Mouse (Mus musculus): Measurements from ENCODE around the gene Ccdc191. TPM values are rescaled to one million over a fixed set of nuclear protein-coding genes. Genes with fewer than 3 reads are reported as not detected.

Gene Ccdc191
- total RNA-seq, 2 experiments from 2014 or later: 5.1 to 5.3 TPM

GRCm38 (mm10) chr16:43894501-43894900 is 4.9 kb downstream of the Ccdc191 start:
- TF ChIP-seq CTCF (IDR thresholded peaks at IDR 0.05): no peak
- H3K27ac ChIP-seq: peak overlapping the region; percentile 28; the same call in 1 of the 2 replicates
- no peak for DNase-seq (ENCODE audit: extremely low spot score in 1 of 2, low spot score in 2 of 2)
- no peak overlapping the region for H3K4me3 ChIP-seq
- intact Hi-C loops (cut with DNase I): loop anchor here (2.0 to 5.0 kb wide), 2 partner anchors 24 to 83 kb away; partner anchors contain the start of gene Zdhhc23

- no peak for TF ChIP-seq CTCF (IDR thresholded peaks at IDR 0.05)
- Histone ChIP-seq H3K4me3 (no peak overlapping the region), H3K27ac (no peak overlapping the region)
- intact Hi-C loops (cut with DNase I): no loop called here
- DNase-seq (ENCODE audit: extremely low spot score in 1 of 2, low spot score in 2 of 2): no peak
Measured at GRCm38 (mm10) chr16:43900138-43900537, 10.5 kb downstream of the Ccdc191 start.

- no peak for TF ChIP-seq CTCF (IDR thresholded peaks at IDR 0.05)
- intact Hi-C loops (cut with DNase I): no loop called here
- Histone ChIP-seq H3K27ac (no peak overlapping the region), H3K4me3 (no peak overlapping the region)
- DNase-seq (ENCODE audit: extremely low spot score in 1 of 2, low spot score in 2 of 2): no peak
Measured at GRCm38 (mm10) chr16:43900571-43900970, 11.0 kb downstream of the Ccdc191 start.

- DNase-seq (ENCODE audit: extremely low spot score in 1 of 2, low spot score in 2 of 2): no peak
- intact Hi-C loops (cut with DNase I): no loop called here
- no peak overlapping the region for H3K27ac ChIP-seq
- H3K4me3 ChIP-seq: no peak overlapping the region
- peak; percentile 28 for TF ChIP-seq CTCF (IDR thresholded peaks at IDR 0.05)
Measured at GRCm38 (mm10) chr16:43908881-43909280, 19.3 kb downstream of the Ccdc191 start.

- H3K27ac ChIP-seq: no peak overlapping the region
- no peak overlapping the region for H3K4me3 ChIP-seq
- no peak for DNase-seq (ENCODE audit: extremely low spot score in 1 of 2, low spot score in 2 of 2)
- intact Hi-C loops (cut with DNase I): loop anchor here (2.0 kb wide), 1 partner anchor 24 kb away; no protein-coding TSS in a partner anchor
- TF ChIP-seq CTCF (IDR thresholded peaks at IDR 0.05): no peak
Measured at GRCm38 (mm10) chr16:43918867-43919266, 29.3 kb downstream of the Ccdc191 start.

- Histone ChIP-seq H3K27ac (no peak overlapping the region), H3K4me3 (no peak overlapping the region)
- TF ChIP-seq CTCF (IDR thresholded peaks at IDR 0.05): no peak
- intact Hi-C loops (cut with DNase I): no loop called here
- no peak for DNase-seq (ENCODE audit: extremely low spot score in 1 of 2, low spot score in 2 of 2)
Measured at GRCm38 (mm10) chr16:43922024-43922423, 32.4 kb downstream of the Ccdc191 start.

GRCm38 (mm10) chr16:43922630-43923029 is 33.0 kb downstream of the Ccdc191 start:
- no peak for TF ChIP-seq CTCF (IDR thresholded peaks at IDR 0.05)
- no peak for DNase-seq (ENCODE audit: extremely low spot score in 1 of 2, low spot score in 2 of 2)
- H3K4me3 ChIP-seq: no peak overlapping the region
- H3K27ac ChIP-seq: no peak overlapping the region
- intact Hi-C loops (cut with DNase I): no loop called here

GRCm38 (mm10) chr16:43925001-43925558 is 35.5 kb downstream of the Ccdc191 start:
- DNase-seq (ENCODE audit: extremely low spot score in 1 of 2, low spot score in 2 of 2): no peak
- no peak overlapping the region for H3K27ac ChIP-seq
- no peak for TF ChIP-seq CTCF (IDR thresholded peaks at IDR 0.05)
- intact Hi-C loops (cut with DNase I): no loop called here
- no peak overlapping the region for H3K4me3 ChIP-seq

GRCm38 (mm10) chr16:43925846-43926245 is 36.2 kb downstream of the Ccdc191 start:
- no peak for TF ChIP-seq CTCF (IDR thresholded peaks at IDR 0.05)
- intact Hi-C loops (cut with DNase I): no loop called here
- Histone ChIP-seq H3K27ac (no peak overlapping the region), H3K4me3 (no peak overlapping the region)
- no peak for DNase-seq (ENCODE audit: extremely low spot score in 1 of 2, low spot score in 2 of 2)

GRCm38 (mm10) chr16:43926341-43926859 is 36.8 kb downstream of the Ccdc191 start, which contains the start of gene Qtrt2:
Gene Qtrt2 (minus strand): TSS chr16:43926809.
- Histone ChIP-seq H3K4me3 (no peak within 1 kb of the TSS), H3K27ac (no peak within 1 kb of the TSS)
- intact Hi-C loops (cut with DNase I): no loop called here
- no peak for TF ChIP-seq CTCF (IDR thresholded peaks at IDR 0.05)
- no peak for DNase-seq (ENCODE audit: extremely low spot score in 1 of 2, low spot score in 2 of 2)

GRCm38 (mm10) chr16:43930577-43930976 is 41.0 kb downstream of the Ccdc191 start:
- no peak overlapping the region for H3K27ac ChIP-seq
- no peak for TF ChIP-seq CTCF (IDR thresholded peaks at IDR 0.05)
- intact Hi-C loops (cut with DNase I): no loop called here
- no peak for DNase-seq (ENCODE audit: extremely low spot score in 1 of 2, low spot score in 2 of 2)
- H3K4me3 ChIP-seq: no peak overlapping the region

- H3K4me3 ChIP-seq: no peak overlapping the region
- DNase-seq (ENCODE audit: extremely low spot score in 1 of 2, low spot score in 2 of 2): no peak
- intact Hi-C loops (cut with DNase I): no loop called here
- no peak for TF ChIP-seq CTCF (IDR thresholded peaks at IDR 0.05)
- H3K27ac ChIP-seq: peak overlapping the region; percentile 15; the same call in 1 of the 2 replicates
Measured at GRCm38 (mm10) chr16:43931502-43931901, 41.9 kb downstream of the Ccdc191 start.

- no peak for TF ChIP-seq CTCF (IDR thresholded peaks at IDR 0.05)
- DNase-seq (ENCODE audit: extremely low spot score in 1 of 2, low spot score in 2 of 2): no peak
- H3K27ac ChIP-seq: peak overlapping the region; percentile 45; the same call in 1 of the 2 replicates
- intact Hi-C loops (cut with DNase I): no loop called here
- H3K4me3 ChIP-seq: no peak overlapping the region
Measured at GRCm38 (mm10) chr16:43932319-43932718, 42.7 kb downstream of the Ccdc191 start.
